Mouse (Mus musculus) embryonic facial prominence, embryonic 10.5 days (tissue): ENCODE data around the gene Supt5. TPM values are rescaled to one million over a fixed set of nuclear protein-coding genes. Genes with fewer than 3 reads are reported as not detected.
A peak's percentile ranks its signal among the peaks of the same experiment; 100 is the strongest.

Experiments
- DNase-seq: peaks from one replicate; pipeline ENCODE4 v3.0.0-alpha.2; 2017; ENCODE audit warnings: low spot score
- H3K27ac ChIP-seq: fragments of 300-500 bp; sonication (generic); replicated peaks from 2 replicates; pipeline ENCODE4 v1.5.1; 2016; ENCODE audit warnings: mild to moderate bottlenecking
- H3K27me3 ChIP-seq: fragments of 300-500 bp; sonication (generic); replicated peaks from 2 replicates; pipeline ENCODE4 v1.6.1; 2016; ENCODE audit warnings: low read depth, mild to moderate bottlenecking; ENCODE audit not compliant: poor library complexity, severe bottlenecking
- H3K36me3 ChIP-seq: fragments of 300-500 bp; sonication (generic); replicated peaks from 2 replicates; pipeline ENCODE4 v1.6.1; 2016; ENCODE audit warnings: mild to moderate bottlenecking, moderate library complexity
- H3K4me1 ChIP-seq: fragments of 300-500 bp; sonication (generic); 2 replicates; pipeline ENCODE4 v1.6.1; 2016
- H3K4me3 ChIP-seq: fragments of 300-500 bp; sonication (generic); 2 replicates; pipeline ENCODE4 v1.5.1; 2016; ENCODE audit warnings: mild to moderate bottlenecking, moderate library complexity
- H3K9me3 ChIP-seq: fragments of 300-500 bp; sonication (generic); 2 replicates; pipeline ENCODE4 v1.6.1; 2016; ENCODE audit warnings: mild to moderate bottlenecking
- WGBS: fragments of 180-500 bp; shearing (Covaris S2); methylation state at CpG from one replicate; pipeline ENCODE4 v1.1.7; 2016; 5-methylcytosine and 5-hydroxymethylcytosine counted together
- polyA plus RNA-seq: library from polyadenylated mRNA; unstranded; fragments of >200 nt; fragmentation: Nextera tagmentation; extraction: Ambion mirVana; gene quantifications from 2 replicates; pipeline ENCODE4 v1.2.1, GENCODE M21; 2016

Supt5 gene
- polyA plus RNA-seq, 1 experiment from 2014 or later, result 122 TPM

DNA sequence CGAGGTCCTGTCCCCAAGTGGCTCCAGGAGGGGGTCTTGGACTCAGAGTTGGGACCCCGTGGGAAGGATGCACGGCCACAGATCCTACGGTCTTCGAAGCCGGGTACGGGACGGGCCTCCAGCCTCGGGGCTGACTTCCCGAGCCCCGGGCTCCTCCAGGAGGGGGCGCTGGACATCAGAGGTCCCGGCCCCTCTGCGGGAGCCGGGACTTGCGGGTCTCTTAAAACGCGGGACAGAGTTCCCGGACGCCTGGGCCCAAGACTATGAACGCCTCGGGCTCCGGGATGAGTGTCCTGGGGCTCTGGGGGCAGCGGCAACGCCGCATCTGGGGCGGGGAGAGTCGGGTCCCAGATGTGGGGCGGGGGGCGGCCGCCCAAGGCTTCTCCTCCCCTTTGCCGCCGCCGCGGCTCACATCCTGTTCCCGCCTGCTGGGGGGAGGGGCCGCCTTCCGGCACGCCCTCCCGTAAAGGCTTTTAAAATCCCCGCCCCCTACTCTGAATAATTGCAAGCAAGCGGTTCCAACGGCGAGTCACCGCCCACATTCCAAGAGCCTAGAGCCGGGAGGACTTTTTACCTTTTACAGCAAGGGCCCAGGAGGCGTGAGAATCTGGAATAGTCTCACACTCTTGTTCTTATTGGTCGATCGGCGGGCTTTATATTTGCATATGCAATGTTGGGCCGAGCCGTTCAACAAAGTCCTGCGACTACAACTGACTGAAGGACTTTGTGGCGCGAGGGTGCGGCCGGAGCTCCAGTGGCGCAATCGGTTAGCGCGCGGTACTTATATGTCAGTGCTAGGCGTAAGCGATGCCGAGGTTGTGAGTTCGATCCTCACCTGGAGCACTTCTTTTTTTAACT is 33.9 kb upstream of the Supt5 start, which contains the start of gene Plekhg2:
Plekhg2 (minus strand) TSS at position 349 of the 858 bp plus-strand sequence.
- Histone ChIP-seq H3K4me1 (peaks cover 70% of the 10 kb centered on the region), H3K4me3 (peak within 1 kb of the TSS; percentile 91), H3K36me3 (peaks cover 35% of the 10 kb centered on the region), H3K27ac (peak within 1 kb of the TSS; percentile 97), H3K27me3 (peaks cover 2% of the 10 kb centered on the region), H3K9me3 (no peaks in the 10 kb centered on the region)
- DNase-seq, result peak; percentile 98
- under 1% methylated on average over 66 of the region's 66 CpGs for WGBS

GRCm38 (mm10) chr7:28371514-28371989 is 33.0 kb upstream of the Supt5 start:
- Histone ChIP-seq H3K27me3 (no peaks in the 10 kb centered on the region), H3K27ac (peak overlapping the region; percentile 97), H3K4me3 (peak overlapping the region; percentile 91), H3K4me1 (peaks cover 60% of the 10 kb centered on the region), H3K36me3 (peaks cover 42% of the 10 kb centered on the region), H3K9me3 (no peaks in the 10 kb centered on the region)
- under 1% methylated on average over 43 of the region's 43 CpGs for WGBS
- DNase-seq, result peak; percentile 80

DNA sequence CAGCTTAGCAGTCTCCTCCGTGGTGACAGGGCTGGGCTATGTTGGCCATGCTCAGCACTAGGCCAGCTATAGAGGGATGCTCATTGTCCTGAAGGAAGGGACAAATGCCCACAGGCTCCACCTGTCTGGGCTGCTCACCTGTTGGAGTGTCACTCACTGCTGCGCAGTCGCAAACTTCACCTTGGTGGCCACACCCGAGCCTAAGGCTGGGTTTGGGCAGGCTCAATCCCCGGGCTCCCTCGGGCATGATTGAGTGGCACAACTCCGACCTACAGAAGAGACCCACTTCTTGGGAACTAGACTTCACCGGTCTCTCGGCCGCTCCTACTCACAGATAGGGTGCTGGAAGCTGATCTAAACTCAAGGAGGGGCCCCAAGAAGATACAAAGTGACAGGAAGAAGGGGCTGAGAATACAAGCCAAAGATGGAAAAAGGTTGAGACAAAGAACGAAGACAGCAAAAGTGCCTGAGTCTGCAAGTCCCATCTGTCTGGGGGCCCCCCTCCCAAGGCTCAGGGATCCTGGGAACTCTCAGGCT is 32.5 kb upstream of the Supt5 start:
- 14% methylated on average over 11 of the region's 11 CpGs for WGBS
- H3K4me3 ChIP-seq, result peak overlapping the region; percentile 91
- H3K4me1 ChIP-seq, result peaks cover 55% of the 10 kb centered on the region

DNA sequence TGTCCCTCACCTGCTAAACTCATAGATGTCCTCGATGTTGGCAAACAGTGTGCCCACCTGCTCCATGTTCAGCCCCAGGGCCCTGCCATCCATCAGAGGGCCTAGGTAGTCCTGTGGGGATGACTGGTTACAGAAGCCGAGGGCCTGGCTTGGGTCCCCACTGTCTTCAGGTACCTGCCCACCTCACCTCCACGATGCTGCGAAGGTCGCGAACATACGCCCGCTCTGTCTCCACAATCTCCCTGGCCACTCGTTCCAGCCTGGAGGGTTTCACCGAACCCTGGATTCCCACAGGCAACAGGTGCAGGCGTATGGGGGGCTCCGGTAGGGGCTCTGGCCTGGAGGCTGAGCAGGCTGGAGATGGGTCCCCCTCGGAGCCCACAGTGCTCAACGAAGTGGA is 31.5 kb upstream of the Supt5 start:
- no peaks in the 10 kb centered on the region for H3K27me3 ChIP-seq
- H3K9me3 ChIP-seq, result no peaks in the 10 kb centered on the region
- DNase-seq, result no peak
- H3K27ac ChIP-seq, result peak overlapping the region; percentile 97; the same call in 1 of the 2 replicates
- peaks cover 46% of the 10 kb centered on the region for H3K4me1 ChIP-seq
- peak overlapping the region; percentile 91 for H3K4me3 ChIP-seq
- H3K36me3 ChIP-seq, result peaks cover 57% of the 10 kb centered on the region
- WGBS, result 95% methylated on average over 14 of the region's 14 CpGs

More for the DNA sequence above, 32.5 kb upstream of the Supt5 start:
- peak; percentile 34 for DNase-seq
- Histone ChIP-seq H3K36me3 (peaks cover 47% of the 10 kb centered on the region), H3K27me3 (no peaks in the 10 kb centered on the region), H3K27ac (peak overlapping the region; percentile 97), H3K9me3 (no peaks in the 10 kb centered on the region)

DNA sequence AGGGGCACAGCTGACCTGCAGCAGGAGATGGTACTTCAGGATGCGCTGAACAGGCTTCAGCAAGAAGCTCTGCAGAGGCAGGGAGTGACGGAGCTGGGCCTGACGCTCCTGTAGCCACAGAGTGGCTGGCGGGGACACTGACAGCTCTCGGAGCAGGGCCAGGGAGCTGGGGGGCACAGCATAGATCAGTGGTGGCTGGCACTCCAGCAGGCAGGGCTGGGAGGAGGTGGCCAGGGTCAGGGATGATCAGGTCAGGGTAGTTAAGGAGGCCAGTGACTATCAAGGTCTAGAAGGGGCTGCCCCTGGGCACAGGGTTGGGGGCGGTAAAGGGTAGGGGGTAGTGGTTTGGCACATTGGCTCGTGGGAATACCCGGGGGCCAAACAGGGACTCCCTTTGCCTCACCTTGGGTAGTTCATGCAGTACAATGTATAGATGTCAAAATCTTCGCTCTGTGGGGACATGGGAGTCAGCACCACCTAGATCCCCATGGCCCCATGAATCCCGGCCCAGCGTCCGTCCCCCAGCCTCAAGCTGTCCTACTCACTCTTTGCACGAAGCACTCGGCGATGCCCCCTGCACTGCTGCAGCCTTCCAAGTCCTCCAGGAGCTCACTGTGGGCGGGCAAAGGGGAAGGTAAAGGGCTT is 29.9 kb upstream of the Supt5 start:
- WGBS, result 89% methylated on average over 16 of the region's 16 CpGs
- peaks cover 74% of the 10 kb centered on the region for H3K36me3 ChIP-seq
- no peak overlapping the region for H3K4me3 ChIP-seq

GRCm38 (mm10) chr7:28367663-28368275 is 29.2 kb upstream of the Supt5 start:
- Histone ChIP-seq H3K4me1 (peaks cover 32% of the 10 kb centered on the region), H3K27ac (no peak overlapping the region), H3K4me3 (0 out of 2 replicates have a peak overlapping the region, but pooled peaks have one; percentile 3), H3K36me3 (peaks cover 80% of the 10 kb centered on the region), H3K9me3 (no peaks in the 10 kb centered on the region), H3K27me3 (no peaks in the 10 kb centered on the region)
- WGBS, result 91% methylated on average over 16 of the region's 16 CpGs
- no peak for DNase-seq

More for the DNA sequence above, 29.9 kb upstream of the Supt5 start:
- Histone ChIP-seq H3K27me3 (no peaks in the 10 kb centered on the region), H3K27ac (no peak overlapping the region), H3K9me3 (no peaks in the 10 kb centered on the region), H3K4me1 (peaks cover 32% of the 10 kb centered on the region)
- DNase-seq, result no peak

GRCm38 (mm10) chr7:28362441-28363060 is 24.0 kb upstream of the Supt5 start:
- 89% methylated on average over 16 of the region's 16 CpGs for WGBS
- 0 out of 2 replicates have a peak overlapping the region, but pooled peaks have one; percentile 34 for H3K4me3 ChIP-seq
- H3K4me1 ChIP-seq, result peaks cover 16% of the 10 kb centered on the region
- H3K27me3 ChIP-seq, result no peaks in the 10 kb centered on the region
- H3K9me3 ChIP-seq, result peaks cover 7% of the 10 kb centered on the region; the same call in 1 of the 2 replicates
- DNase-seq, result no peak
- H3K36me3 ChIP-seq, result peaks cover 98% of the 10 kb centered on the region
- H3K27ac ChIP-seq, result no peak overlapping the region

DNA sequence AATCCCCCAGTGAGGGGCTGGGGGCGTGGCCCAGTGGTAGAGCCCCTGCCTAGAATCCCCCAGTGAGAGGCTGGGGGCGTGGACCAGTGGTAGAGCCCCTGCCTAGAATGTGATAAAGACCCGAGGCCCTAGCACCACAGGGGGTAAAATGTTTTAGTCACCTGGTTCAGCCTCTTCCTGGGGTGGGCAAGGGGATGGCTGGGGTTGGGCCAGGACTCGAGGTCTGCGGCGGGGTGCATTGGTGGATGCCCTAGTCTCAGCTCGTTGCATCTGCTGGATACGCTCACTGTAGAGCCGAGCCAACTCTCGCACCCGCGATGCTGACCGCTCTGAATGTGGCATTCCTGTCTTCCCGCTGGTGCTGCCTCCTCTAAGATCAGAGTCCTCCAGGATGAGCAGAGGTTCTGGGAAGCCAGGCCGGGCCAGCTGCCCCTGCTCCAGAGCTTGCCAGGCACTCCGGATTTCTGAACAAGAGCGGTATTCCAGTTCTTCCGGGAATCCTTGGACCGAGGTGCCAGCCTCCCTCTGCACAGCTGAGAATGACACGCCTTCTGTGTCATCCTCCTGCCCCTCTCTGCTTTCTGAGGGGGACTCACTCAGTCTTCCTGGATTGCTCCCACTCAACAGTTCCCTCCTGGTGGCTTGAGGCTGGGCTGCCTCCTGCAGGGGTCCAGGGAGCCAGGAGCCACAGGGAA is 23.2 kb upstream of the Supt5 start:
- no peak for DNase-seq
- Histone ChIP-seq H3K9me3 (peaks cover 7% of the 10 kb centered on the region; the same call in 1 of the 2 replicates), H3K4me3 (0 out of 2 replicates have a peak overlapping the region, but pooled peaks have one; percentile 34), H3K4me1 (peaks cover 24% of the 10 kb centered on the region), H3K36me3 (peaks cover 90% of the 10 kb centered on the region), H3K27ac (no peak overlapping the region), H3K27me3 (no peaks in the 10 kb centered on the region)
- WGBS, result 92% methylated on average over 20 of the region's 20 CpGs

- WGBS, result 90% methylated on average over 6 of the region's 6 CpGs
- peaks cover 7% of the 10 kb centered on the region; the same call in 1 of the 2 replicates for H3K9me3 ChIP-seq
- no peak overlapping the region for H3K4me3 ChIP-seq
- peaks cover 28% of the 10 kb centered on the region for H3K4me1 ChIP-seq
- H3K27ac ChIP-seq, result no peak overlapping the region
- DNase-seq, result no peak
- H3K27me3 ChIP-seq, result no peaks in the 10 kb centered on the region
- H3K36me3 ChIP-seq, result peaks cover 82% of the 10 kb centered on the region
Observed at GRCm38 (mm10) chr7:28360291-28360690, 21.7 kb upstream of the Supt5 start.

DNA sequence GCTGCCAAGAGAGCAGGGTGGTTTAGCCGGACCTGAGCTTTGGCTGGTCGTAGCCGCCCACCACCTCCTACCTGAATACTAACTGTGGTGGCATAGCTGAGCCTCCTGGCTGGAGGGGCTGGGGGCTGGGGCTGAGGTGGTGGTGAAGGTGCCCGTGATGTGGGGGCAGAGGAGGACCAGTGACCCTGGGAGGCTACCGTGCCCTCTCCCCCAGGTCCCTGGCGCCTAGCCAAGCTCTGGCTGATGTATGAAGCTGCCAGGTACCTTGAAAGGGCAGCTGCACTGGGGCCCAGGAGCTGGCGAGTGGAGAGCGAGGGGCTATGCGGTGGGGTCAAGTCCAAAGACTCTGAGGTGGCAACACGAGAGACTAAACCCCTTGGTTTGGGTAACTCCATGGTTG is 21.3 kb upstream of the Supt5 start:
- Histone ChIP-seq H3K4me1 (peaks cover 28% of the 10 kb centered on the region), H3K9me3 (peaks cover 7% of the 10 kb centered on the region; the same call in 1 of the 2 replicates), H3K4me3 (no peak overlapping the region; the same call in 1 of the 2 replicates), H3K27ac (no peak overlapping the region), H3K36me3 (peaks cover 81% of the 10 kb centered on the region), H3K27me3 (no peaks in the 10 kb centered on the region)
- WGBS, result 95% methylated on average over 10 of the region's 10 CpGs
- DNase-seq, result no peak

DNA sequence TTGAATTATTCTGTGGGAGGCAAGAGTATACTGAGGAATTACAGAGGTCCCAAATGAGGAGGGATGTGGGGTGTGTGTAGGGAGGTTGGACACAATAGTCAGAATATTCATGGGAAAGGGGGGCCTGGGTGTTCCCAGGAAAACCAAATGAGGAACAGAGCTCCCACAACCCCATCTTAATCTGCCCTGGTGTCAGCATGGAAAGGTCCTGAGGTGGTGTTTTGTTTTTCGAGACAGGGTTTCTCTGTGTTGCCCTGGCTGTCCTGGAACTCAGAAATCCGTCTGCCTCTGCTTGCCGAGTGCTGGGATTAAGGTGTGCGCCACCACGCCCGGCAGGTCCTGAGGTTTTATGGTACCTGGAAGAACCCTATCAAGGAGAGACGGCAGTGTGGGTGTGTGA is 19.9 kb upstream of the Supt5 start:
- 64% methylated on average over 7 of the region's 7 CpGs for WGBS
- Histone ChIP-seq H3K4me3 (peak overlapping the region; percentile 13; the same call in 1 of the 2 replicates), H3K27ac (no peak overlapping the region), H3K27me3 (no peaks in the 10 kb centered on the region), H3K9me3 (peaks cover 7% of the 10 kb centered on the region; the same call in 1 of the 2 replicates), H3K36me3 (peaks cover 81% of the 10 kb centered on the region), H3K4me1 (peaks cover 28% of the 10 kb centered on the region)
- DNase-seq, result peak; percentile 9
